Mouse (Mus musculus) spleen, adult 2 months (tissue): ENCODE measurements around the gene Efemp1. TPM values are rescaled to one million over a fixed set of nuclear protein-coding genes. Genes with fewer than 3 reads are reported as not detected.

Experiments used
- DNase-seq, 2 experiments: peaks; one replicate each; pipeline versions ENCODE4 v3.0.0 to v3.0.0-alpha.2; 2012 to 2021; ENCODE audit warnings: low spot score in 2 of 2, low read depth in 1 of 2
- H3K27ac ChIP-seq: fragments of 200-500 bp; 2 replicates; pipeline ENCODE4 v1.5.1; 2012; ENCODE audit warnings: low read length, inconsistent platforms; ENCODE audit not compliant: insufficient read depth
- H3K27me3 ChIP-seq: fragments of 200-500 bp; 2 replicates; pipeline ENCODE4 v1.6.1; 2012; ENCODE audit warnings: mild to moderate bottlenecking, moderate library complexity, low read length, inconsistent platforms; ENCODE audit not compliant: control insufficient read depth, insufficient read depth
- H3K36me3 ChIP-seq: fragments of 200-500 bp; 2 replicates; pipeline ENCODE4 v1.6.1; 2012; ENCODE audit warnings: mild to moderate bottlenecking, low read length, inconsistent platforms; ENCODE audit not compliant: control insufficient read depth, insufficient read depth
- H3K4me1 ChIP-seq: fragments of 200-500 bp; 2 replicates; pipeline ENCODE4 v1.6.1; 2011; ENCODE audit warnings: inconsistent platforms; ENCODE audit not compliant: control insufficient read depth, insufficient read depth, insufficient read length
- H3K4me3 ChIP-seq: fragments of 200-500 bp; 2 replicates; pipeline ENCODE4 v1.5.1; 2011; ENCODE audit warnings: mild to moderate bottlenecking, inconsistent platforms; ENCODE audit not compliant: insufficient read depth, insufficient read length; ENCODE audit errors: extremely low read depth
- CTCF ChIP-seq: fragments of 200-500 bp; IDR thresholded peaks from 2 replicates; pipeline ENCODE4 v1.5.1; 2011; ENCODE audit warnings: mild to moderate bottlenecking, inconsistent platforms; ENCODE audit not compliant: insufficient read depth, insufficient read length, insufficient replicate concordance; ENCODE audit errors: extremely low read depth
- POLR2A ChIP-seq: fragments of 200-500 bp; IDR thresholded peaks from 2 replicates; pipeline ENCODE4 v1.6.1; 2011; ENCODE audit warnings: low read depth, low read length, inconsistent platforms
- WGBS: fragments of 180-500 bp; shearing (Covaris S2); methylation state at CpG from one replicate; pipeline ENCODE4 v1.1.7; 2018; 5-methylcytosine and 5-hydroxymethylcytosine counted together
- polyA plus RNA-seq: library from polyadenylated mRNA; depleted of rRNA; stranded (reverse); fragments of >200 nt; gene quantifications from 2 replicates; pipeline ENCODE4 v1.2.3, GENCODE M21; 2012

Gene Efemp1
- polyA plus RNA-seq, 1 experiment, result 5.2 TPM

- no peaks in the 10 kb centered on the region for H3K4me1 ChIP-seq
- WGBS, result 68% methylated on average over 4 of the region's 4 CpGs
- no peaks in the 10 kb centered on the region for H3K27me3 ChIP-seq
- no peaks in the 10 kb centered on the region for H3K36me3 ChIP-seq
- H3K4me3 ChIP-seq, result no peak overlapping the region
- no peak overlapping the region for H3K27ac ChIP-seq
- DNase-seq, result no peak
- no peak for TF ChIP-seq CTCF
- TF ChIP-seq POLR2A, result no peak
Measured at GRCm38 (mm10) chr11:28883106-28883505, 30.1 kb downstream of the Efemp1 start.

- H3K4me1 ChIP-seq, result no peaks in the 10 kb centered on the region
- no peak overlapping the region for H3K27ac ChIP-seq
- TF ChIP-seq CTCF, result no peak
- TF ChIP-seq POLR2A, result no peak
- no peaks in the 10 kb centered on the region for H3K27me3 ChIP-seq
- no peak for DNase-seq
- no peak overlapping the region for H3K4me3 ChIP-seq
- H3K36me3 ChIP-seq, result no peaks in the 10 kb centered on the region
- 95% methylated on average over 1 of the region's 1 CpGs for WGBS
Measured at GRCm38 (mm10) chr11:28889538-28889937, 36.5 kb downstream of the Efemp1 start.

DNA sequence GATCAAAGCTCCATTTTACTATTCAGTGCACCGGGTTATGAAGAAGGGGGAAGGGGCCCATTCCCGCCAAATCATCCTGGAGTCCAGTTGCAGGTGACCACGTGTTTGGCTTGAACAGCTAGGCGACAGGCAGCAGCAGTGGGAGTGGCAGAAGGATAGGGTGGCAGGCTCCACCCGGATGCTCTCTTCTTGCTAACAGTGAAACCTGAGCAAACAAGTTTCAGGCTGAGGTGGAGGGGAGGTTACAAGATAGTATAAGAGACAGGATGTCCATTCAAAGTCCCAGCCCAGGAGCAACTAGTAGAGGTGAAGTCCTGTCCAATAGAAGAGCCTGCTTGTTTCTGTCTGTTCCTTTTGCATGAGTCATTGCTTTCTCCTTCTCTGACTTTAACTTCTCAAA, 38.5 kb downstream of the Efemp1 start:
- no peaks in the 10 kb centered on the region for H3K27me3 ChIP-seq
- WGBS, result 69% methylated on average over 5 of the region's 5 CpGs
- TF ChIP-seq CTCF, result no peak
- no peak for TF ChIP-seq POLR2A
- no peaks in the 10 kb centered on the region for H3K36me3 ChIP-seq
- no peak overlapping the region for H3K4me3 ChIP-seq
- H3K4me1 ChIP-seq, result no peaks in the 10 kb centered on the region
- DNase-seq, result no peak
- H3K27ac ChIP-seq, result no peak overlapping the region

GRCm38 (mm10) chr11:28899420-28899819, 46.4 kb downstream of the Efemp1 start:
- H3K27me3 ChIP-seq, result no peaks in the 10 kb centered on the region
- H3K36me3 ChIP-seq, result no peaks in the 10 kb centered on the region
- H3K4me1 ChIP-seq, result no peaks in the 10 kb centered on the region
- TF ChIP-seq POLR2A, result no peak
- no peak for TF ChIP-seq CTCF
- DNase-seq, result no peak
- WGBS, result 65% methylated on average over 1 of the region's 1 CpGs
- H3K27ac ChIP-seq, result no peak overlapping the region
- no peak overlapping the region for H3K4me3 ChIP-seq

GRCm38 (mm10) chr11:28904596-28904995, 51.6 kb downstream of the Efemp1 start:
- no peak overlapping the region for H3K27ac ChIP-seq
- no peak for TF ChIP-seq CTCF
- no peak for TF ChIP-seq POLR2A
- H3K4me3 ChIP-seq, result no peak overlapping the region
- DNase-seq, result no peak
- no peaks in the 10 kb centered on the region for H3K27me3 ChIP-seq
- WGBS, result 76% methylated on average over 2 of the region's 2 CpGs
- no peaks in the 10 kb centered on the region for H3K4me1 ChIP-seq
- no peaks in the 10 kb centered on the region for H3K36me3 ChIP-seq

DNA sequence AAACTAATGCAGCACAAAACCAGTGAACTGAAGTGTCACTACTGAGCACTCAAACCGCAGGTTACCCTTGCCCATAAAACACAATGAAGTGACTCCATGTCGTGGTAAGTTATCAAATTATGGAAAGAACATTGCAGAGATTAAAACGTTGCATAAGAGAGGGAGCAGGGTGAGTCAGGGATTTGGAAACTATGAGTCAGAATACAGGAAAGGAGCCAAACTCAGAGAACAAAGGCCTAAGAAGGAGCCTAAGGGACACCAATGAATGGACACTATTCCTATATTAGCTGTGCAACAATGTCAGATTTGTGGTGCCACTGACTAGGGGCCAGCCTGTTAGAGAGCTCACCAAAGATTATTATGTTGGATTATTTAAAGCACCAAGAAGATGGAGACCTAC, 53.3 kb downstream of the Efemp1 start:
- no peaks in the 10 kb centered on the region for H3K36me3 ChIP-seq
- H3K4me3 ChIP-seq, result no peak overlapping the region
- WGBS, result 53% methylated on average over 3 of the region's 3 CpGs
- H3K27me3 ChIP-seq, result no peaks in the 10 kb centered on the region
- TF ChIP-seq POLR2A (no peak), CTCF (no peak)
- no peak for DNase-seq
- no peak overlapping the region for H3K27ac ChIP-seq
- H3K4me1 ChIP-seq, result no peaks in the 10 kb centered on the region

DNA sequence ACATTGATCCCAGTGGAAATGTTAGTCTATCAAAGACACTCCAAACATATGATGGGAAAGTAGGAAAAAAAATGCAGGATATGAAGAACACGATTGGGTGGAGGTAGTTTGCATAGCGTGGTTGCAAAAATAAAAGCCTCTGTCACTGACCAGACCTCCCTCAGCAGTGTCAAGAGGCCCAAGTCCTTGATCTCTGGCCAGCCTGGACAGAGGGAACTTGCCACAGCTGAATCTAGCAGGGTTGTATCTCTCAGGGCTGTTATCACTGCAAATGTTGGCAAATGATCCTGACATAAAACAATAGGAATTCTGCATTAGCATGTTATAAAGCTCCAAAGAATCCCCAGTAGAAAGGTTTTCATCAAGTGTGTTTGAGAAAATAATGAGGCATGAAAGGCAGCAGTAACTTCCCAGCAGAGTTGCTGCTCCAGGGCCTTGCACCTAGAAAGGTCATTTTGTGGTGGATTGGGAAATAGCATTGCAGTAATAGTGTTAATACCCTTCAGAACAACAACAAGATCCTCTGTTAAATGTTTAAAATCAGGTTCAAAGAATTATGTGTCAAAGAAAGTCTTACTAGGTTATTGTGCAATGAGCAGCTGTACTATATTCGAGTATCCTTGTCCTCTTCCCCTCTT, 56.0 kb downstream of the Efemp1 start:
- 59% methylated on average over 3 of the region's 3 CpGs for WGBS
- no peaks in the 10 kb centered on the region for H3K36me3 ChIP-seq
- TF ChIP-seq CTCF, result no peak
- no peak for TF ChIP-seq POLR2A
- no peaks in the 10 kb centered on the region for H3K4me1 ChIP-seq
- no peaks in the 10 kb centered on the region for H3K27me3 ChIP-seq
- no peak overlapping the region for H3K27ac ChIP-seq
- no peak overlapping the region for H3K4me3 ChIP-seq
- no peak for DNase-seq
